Mouse (Mus musculus) 3134 (cell line): ENCODE measurements around the gene BC028528.
"Not testable (repeated sequence)": the region's sequence is repeated elsewhere in the genome, so short reads cannot be mapped to it uniquely, and the experiment has no call there.

Experiments used
- DNase-seq: peaks from one replicate; pipeline ENCODE4 v3.0.0-alpha.2; 2011; ENCODE audit warnings: low spot score; ENCODE audit not compliant: insufficient read length; ENCODE audit errors: extremely low read depth

BC028528 gene

DNA sequence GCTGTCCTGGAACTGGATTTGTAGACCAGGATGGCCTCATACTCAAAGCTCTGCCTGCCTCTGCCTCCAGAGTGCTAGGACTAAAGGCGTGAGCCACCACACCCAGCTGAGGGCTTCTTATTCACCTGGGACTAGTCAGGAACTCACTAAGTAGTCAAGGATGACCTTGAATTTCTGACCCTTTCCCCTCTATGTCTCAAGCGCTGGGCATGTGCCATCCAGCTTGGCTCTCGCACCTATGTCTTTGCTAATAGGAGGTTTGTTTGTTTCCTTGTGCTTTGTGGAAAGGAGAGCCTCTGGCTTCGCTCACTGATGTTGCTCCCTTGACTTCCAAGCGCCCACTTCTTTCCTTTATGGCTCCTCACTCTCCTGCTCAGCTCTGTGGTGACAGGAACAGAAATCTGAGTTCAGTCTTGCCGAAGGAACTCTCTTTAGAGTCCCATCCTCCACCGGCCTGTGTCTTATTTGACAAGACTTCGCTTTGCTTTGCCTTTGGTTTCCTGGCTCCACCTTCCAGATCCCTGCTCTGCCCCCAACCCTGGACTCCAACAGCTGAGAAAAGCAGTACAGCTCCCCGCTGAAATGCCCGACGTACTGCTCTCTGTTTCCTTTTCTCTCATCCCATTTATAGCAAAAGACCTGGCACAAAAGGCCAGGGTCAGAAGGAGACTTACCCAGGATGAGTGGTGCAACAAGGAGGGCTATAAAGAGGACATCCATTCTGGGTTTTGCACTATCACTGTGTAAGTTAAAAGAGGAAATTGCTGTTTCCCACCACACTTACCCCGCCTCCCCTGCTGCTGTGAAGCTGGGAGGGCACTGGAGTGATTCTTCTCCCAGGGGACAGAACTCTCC is at the start of gene BC028528:
BC028528 (minus strand) TSS at position 795 of the 855 bp plus-strand sequence.
- DNase-seq = peak; percentile 43

GRCm38 (mm10) chr3:95938835-95939234 is 47.0 kb upstream of the BC028528 start:
- peak; percentile 29 for DNase-seq

GRCm38 (mm10) chr3:95938217-95938616 is 46.4 kb upstream of the BC028528 start:
- DNase-seq = no peak

GRCm38 (mm10) chr3:95934448-95934847 is 42.6 kb upstream of the BC028528 start:
- DNase-seq = no peak

- DNase-seq = no peak
Observed at GRCm38 (mm10) chr3:95933111-95933750, 41.4 kb upstream of the BC028528 start.

GRCm38 (mm10) chr3:95932566-95932965 is 40.8 kb upstream of the BC028528 start:
- DNase-seq = no peak

GRCm38 (mm10) chr3:95932157-95932556 is 40.4 kb upstream of the BC028528 start:
- no peak for DNase-seq

GRCm38 (mm10) chr3:95931471-95931870 is 39.7 kb upstream of the BC028528 start:
- DNase-seq = no peak

GRCm38 (mm10) chr3:95930471-95930789 is 38.6 kb upstream of the BC028528 start:
- no peak for DNase-seq

DNA sequence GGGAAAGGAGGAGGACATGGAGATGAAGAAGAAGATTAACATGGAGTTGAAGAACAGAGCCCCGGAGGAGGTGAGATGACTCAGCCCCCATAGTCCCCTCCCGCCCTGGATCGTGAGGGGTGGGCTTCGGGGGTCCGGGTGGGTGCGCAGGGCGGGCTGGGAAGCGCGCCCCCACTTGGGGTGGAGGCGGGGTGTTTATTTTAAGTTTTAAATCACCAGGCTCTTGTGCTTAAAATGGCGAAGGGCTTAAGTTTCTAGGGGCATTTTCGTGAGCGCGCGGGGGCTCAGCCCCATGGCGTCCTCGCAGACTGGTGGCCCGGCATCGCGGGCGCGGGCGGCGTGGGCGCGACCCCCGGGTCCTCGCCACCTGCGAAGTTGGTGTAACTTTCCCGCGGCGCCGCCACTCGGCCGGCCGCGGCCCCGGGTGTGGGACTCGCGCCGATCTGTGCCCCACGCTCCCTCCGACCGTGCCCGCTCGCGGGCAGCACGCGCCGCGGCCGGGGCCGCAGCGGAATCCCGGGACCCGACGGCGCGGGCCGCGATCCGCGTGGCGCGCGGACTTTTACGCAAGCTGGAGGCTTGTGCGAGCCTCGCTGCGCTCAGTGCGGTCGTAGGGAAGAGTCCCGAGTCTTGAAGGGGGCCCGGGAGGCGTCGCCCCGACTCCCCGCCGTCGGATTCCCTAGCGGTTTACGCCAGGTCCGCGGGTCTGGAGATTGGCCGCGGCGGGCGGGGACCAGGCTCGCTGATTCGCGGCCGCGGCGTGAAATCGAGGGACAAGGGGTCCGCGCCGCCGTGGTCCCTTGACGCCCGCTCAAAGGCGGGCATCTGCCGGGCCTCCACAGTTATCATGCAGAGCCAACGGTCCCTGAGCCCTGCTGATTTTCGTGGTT is 38.0 kb upstream of the BC028528 start:
- DNase-seq = peak; percentile 76

- DNase-seq = peak; percentile 94
Observed at GRCm38 (mm10) chr3:95928658-95929503, 37.1 kb upstream of the BC028528 start, which contains the start of gene Anp32e. Gene Anp32e, plus strand, starts transcription at chr3:95929246.

GRCm38 (mm10) chr3:95928261-95928657 is 36.5 kb upstream of the BC028528 start:
- DNase-seq = no peak

DNA sequence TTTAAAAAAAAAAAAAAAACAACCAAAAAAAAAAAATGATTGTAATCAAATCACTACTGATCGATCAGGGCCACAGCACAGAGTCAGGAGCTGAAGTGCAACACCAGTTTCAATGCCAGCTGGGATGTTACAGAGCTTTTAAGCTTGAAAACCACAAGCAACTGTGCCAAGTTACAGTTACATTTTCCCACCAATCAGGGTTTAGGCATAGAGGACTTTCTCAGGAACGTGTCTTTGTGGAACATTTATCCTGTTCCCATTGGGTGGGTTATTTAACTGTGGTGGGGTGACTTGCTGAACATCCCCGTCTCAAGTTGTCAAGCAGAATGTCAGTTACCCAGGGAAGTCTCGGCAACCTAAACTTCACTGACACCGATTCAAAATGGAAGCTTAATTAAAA is 33.3 kb upstream of the BC028528 start:
- DNase-seq = no peak

DNA sequence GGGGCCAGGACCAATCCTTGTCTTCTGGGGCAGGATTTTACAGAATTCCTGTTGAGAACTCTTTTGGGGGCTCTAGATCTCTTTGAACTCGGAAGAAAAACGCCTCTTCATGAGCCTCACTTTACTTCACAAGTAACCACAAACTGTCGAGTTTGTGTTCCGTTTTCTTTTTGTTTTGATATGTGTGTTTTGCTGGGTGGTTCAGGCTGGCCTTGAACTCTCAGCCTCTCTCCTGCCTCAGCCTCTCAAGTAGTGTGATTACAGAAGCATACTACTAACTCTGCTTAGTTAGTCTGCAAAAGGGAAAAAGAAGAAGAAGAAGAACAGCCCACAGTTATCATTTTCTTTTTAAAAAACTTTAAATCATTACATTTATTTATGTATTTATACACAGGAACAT is 32.4 kb upstream of the BC028528 start:
- DNase-seq = no peak

GRCm38 (mm10) chr3:95923429-95923828 is 31.6 kb upstream of the BC028528 start:
- not testable (repeated sequence) for DNase-seq

DNA sequence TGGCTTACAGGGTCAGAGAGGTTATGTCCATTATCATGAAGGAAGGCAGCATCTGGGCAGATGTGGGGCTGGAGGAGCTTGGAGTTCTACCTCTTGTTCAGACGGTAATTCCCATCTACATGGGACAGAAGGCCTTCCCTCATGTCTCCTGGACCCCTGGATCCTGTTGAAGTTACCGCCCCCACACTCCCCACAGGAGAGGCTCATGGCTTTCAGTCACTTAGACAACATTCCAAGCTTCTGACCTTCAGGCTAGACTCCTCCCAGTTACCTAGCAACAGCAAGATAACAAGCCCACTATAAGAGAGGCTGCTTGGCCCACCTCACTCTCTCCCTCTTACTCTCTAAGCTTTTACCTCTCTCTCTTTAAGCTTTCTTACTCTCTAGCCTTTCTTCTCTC is 28.7 kb upstream of the BC028528 start:
- DNase-seq = not testable (repeated sequence)

DNA sequence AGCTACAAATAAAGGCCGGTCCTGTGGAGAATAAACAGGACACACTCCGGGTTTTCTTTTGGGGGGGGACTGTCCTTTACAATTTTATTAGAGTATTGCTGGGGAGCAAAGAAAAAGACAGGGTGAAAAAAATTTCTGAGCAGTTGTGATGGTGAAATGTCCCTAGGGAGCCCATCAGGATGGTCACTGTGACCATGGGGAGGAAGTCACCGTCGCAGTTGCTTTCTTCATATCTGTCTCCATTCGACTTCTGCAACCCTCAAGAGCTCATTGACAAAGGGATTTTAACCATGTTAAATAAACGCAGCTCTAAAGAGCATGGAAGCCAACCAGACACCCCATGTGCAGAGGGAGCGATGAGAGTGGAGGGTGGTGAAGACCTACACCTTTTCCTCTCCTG is 25.0 kb upstream of the BC028528 start:
- no peak for DNase-seq

DNA sequence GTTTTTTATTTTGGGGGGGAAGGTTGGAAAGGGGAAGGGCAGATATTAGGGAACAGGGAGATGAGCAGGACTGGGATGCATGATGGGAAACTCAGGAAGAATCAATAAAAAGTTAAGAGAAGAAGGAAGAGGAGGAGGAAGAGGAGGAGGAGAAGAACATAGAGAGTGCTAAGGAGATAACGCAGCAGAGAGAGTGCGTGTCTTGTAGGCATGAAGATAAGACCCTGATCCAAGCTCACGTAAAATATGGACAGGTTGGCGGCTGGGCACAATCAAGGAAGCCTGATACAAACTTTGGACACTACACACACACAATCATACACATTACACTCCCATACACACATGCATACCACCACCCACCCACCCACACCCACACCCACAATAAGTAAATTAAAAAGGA is 22.9 kb upstream of the BC028528 start:
- no peak for DNase-seq

DNA sequence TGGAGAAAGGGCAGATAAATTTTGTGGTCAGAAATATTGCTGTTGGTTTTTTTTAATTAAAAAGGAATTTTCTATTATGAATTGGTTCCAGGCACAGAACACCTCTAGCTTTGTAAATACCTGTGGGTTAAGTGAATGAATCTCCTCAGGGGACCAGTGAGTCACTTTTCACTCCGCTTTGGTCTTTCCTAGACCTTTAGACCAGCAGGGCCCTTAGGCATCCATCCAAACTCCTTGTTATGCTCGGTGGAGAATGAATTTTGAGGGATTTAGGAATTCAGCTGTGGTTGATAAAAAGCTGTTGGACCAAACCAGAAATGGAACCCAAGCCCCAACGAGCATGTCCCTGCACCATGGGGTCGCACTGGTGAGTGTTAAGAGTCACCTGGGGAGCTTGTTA is 15.8 kb upstream of the BC028528 start:
- peak; percentile 63 for DNase-seq

DNA sequence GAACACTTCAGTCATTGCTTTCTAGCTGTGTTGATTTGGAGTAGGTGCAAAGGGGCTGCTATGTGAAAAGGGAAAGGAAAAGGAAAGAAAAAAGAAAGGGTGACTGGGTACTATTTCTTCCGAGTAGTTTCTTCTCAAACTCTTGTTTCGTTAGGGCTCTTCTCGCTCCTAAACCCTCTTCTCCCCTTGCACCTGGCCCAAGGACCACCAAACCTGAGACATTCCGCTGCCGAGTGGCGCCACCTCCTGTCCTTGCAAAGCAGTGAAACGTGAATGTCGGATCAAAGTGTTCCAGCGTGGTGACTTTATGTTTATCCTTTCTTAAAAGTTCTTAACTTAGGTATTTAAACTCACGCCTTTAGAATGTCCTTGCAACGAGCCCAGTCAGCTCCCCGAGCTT is 15.1 kb upstream of the BC028528 start:
- DNase-seq = no peak
